Mouse (Mus musculus) lung, embryonic 15.5 days (tissue): ENCODE measurements around the gene RPS10-NUDT3. TPM values are rescaled to one million over a fixed set of nuclear protein-coding genes. Genes with fewer than 3 reads are reported as not detected.
A peak's percentile ranks its signal among the peaks of the same experiment; 100 is the strongest.

Experiments
- ATAC-seq: fragments of 200-750 bp; cut with Nextera tagmentation; 2 replicates; pipeline ENCODE4 v1.8.0; 2017; ENCODE audit warnings: moderate number of reproducible peaks, borderline replicate concordance; ENCODE audit not compliant: low FRiP score, low TSS enrichment; ENCODE audit errors: extremely low read depth
- H3K27ac ChIP-seq: fragments of 300-500 bp; sonication (generic); 2 replicates; pipeline ENCODE4 v1.5.1; 2015; ENCODE audit warnings: moderate library complexity, mild to moderate bottlenecking, inconsistent platforms
- H3K27me3 ChIP-seq: fragments of 300-500 bp; sonication (generic); 2 replicates; pipeline ENCODE4 v1.6.1; 2015; ENCODE audit warnings: inconsistent platforms
- H3K36me3 ChIP-seq: fragments of 300-500 bp; sonication (generic); 2 replicates; pipeline ENCODE4 v1.6.1; 2015; ENCODE audit warnings: inconsistent platforms
- H3K4me1 ChIP-seq: fragments of 300-500 bp; sonication (generic); 2 replicates; pipeline ENCODE4 v1.6.1; 2015; ENCODE audit warnings: inconsistent platforms
- H3K4me2 ChIP-seq: fragments of 300-500 bp; sonication (generic); 2 replicates; pipeline ENCODE4 v1.6.1; 2015; ENCODE audit warnings: inconsistent platforms, mild to moderate bottlenecking, moderate library complexity
- H3K4me3 ChIP-seq: fragments of 300-500 bp; sonication (generic); 2 replicates; pipeline ENCODE4 v1.5.1; 2015; ENCODE audit warnings: mild to moderate bottlenecking, inconsistent platforms
- H3K9ac ChIP-seq: fragments of 300-500 bp; sonication (generic); 2 replicates; pipeline ENCODE4 v1.6.1; 2015; ENCODE audit warnings: inconsistent platforms
- H3K9me3 ChIP-seq: fragments of 300-500 bp; sonication (generic); 2 replicates; pipeline ENCODE4 v1.6.1; 2016; ENCODE audit warnings: inconsistent platforms
- WGBS: fragments of 180-500 bp; shearing (Covaris S2); methylation state at CpG from one replicate; pipeline ENCODE4 v1.1.7; 2015; 5-methylcytosine and 5-hydroxymethylcytosine counted together
- polyA plus RNA-seq: library from polyadenylated mRNA; unstranded; fragments of >200 nt; fragmentation: Nextera tagmentation; extraction: Ambion mirVana; gene quantifications from 2 replicates; pipeline ENCODE4 v1.2.1, GENCODE M21; 2015

Gene RPS10-NUDT3
- not detected in 2 replicates for polyA plus RNA-seq

GRCm38 (mm10) chr17:27634871-27635574 lies at the start of gene RPS10-NUDT3:
RPS10-NUDT3 (minus strand) TSS chr17:27635222.
- Histone ChIP-seq H3K4me3 (peak within 1 kb of the TSS; percentile 88), H3K27me3 (no peaks in the 10 kb centered on the region), H3K4me2 (peak within 1 kb of the TSS; percentile 64), H3K9ac (peak within 1 kb of the TSS; percentile 92), H3K27ac (peak within 1 kb of the TSS; percentile 86), H3K36me3 (peaks cover 34% of the 10 kb centered on the region), H3K9me3 (no peaks in the 10 kb centered on the region), H3K4me1 (peaks cover 37% of the 10 kb centered on the region)
- ATAC-seq = peak; percentile 97
- WGBS = 1% methylated on average over 67 of the region's 72 CpGs

DNA sequence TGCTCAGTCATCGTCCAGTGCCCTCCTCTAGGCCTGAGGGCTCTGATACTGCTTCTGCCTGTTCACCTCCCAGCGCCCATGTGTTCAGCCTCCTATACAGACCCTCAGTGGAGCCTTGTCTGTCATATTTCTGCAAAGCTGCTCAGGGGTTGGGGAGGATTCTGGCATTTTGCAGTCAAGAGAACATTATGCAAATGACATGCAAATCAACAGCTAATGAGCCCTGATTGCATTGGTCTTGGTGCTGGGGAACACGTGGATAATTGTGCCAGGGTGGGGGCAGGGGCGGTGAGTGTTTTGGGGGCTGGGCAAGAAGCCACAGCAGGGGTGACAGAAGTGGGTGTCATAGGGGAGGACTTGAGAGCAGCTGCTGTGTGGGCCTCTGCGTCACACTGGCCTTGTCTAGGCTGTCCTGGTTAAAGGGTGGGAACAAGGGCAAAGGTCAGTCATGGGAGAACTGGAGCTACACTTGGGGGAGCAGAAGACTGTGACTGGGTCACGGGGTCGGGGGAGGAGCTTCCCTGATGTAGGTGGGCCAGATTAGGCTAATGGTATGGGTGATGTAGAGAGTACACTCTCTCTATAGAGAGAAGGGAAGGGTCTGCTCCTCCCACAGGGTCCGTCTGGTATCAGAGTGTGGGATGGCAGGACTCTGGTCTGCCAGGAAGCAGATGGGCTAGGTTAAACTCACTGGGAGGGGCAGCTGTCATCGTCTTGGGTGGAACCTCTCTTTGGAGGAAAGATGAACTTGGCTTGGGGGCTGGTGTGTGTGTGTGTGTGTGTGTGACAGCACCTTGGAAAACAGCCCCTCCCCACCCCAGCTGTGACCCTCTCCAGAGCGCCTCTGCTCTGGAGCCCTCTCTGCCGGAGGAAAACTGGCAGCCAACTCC lies 44.1 kb upstream of the RPS10-NUDT3 start:
- no peak overlapping the region for H3K27ac ChIP-seq
- no peak overlapping the region for H3K4me3 ChIP-seq
- ATAC-seq = peak; percentile 71
- H3K4me2 ChIP-seq = no peak overlapping the region
- H3K9me3 ChIP-seq = no peaks in the 10 kb centered on the region
- H3K4me1 ChIP-seq = peaks cover 9% of the 10 kb centered on the region; the same call in 1 of the 2 replicates
- 36% methylated on average over 11 of the region's 11 CpGs for WGBS
- no peak overlapping the region for H3K9ac ChIP-seq
- H3K27me3 ChIP-seq = peaks cover 11% of the 10 kb centered on the region
- no peaks in the 10 kb centered on the region for H3K36me3 ChIP-seq

- no peak overlapping the region for H3K9ac ChIP-seq
- H3K27ac ChIP-seq = no peak overlapping the region
- H3K4me3 ChIP-seq = no peak overlapping the region
- no peak overlapping the region for H3K4me2 ChIP-seq
- ATAC-seq = no peak
- no peaks in the 10 kb centered on the region for H3K36me3 ChIP-seq
- 76% methylated on average over 5 of the region's 5 CpGs for WGBS
- no peaks in the 10 kb centered on the region for H3K27me3 ChIP-seq
- H3K4me1 ChIP-seq = peaks cover 9% of the 10 kb centered on the region; the same call in 1 of the 2 replicates
- no peaks in the 10 kb centered on the region for H3K9me3 ChIP-seq
Measured at GRCm38 (mm10) chr17:27677756-27678155, 42.7 kb upstream of the RPS10-NUDT3 start.

DNA sequence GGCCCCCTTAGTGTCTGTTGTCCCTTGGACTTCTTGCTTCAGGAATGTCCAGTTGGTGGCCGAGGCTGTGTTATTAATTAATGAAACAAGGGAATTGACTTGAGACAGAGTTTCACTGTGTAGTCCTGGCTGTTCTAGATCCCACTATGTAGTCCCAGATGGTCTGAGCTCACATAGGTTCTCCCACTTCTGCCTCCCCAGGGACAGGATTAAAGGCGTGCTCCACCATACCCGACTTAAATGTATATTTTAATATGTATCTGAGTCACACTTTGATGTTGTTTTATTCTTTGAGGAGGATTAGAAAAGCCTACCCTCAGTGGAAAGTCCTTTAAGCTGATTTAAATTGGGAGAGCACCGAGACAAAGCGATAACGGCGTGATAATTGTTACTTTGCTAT lies 41.2 kb upstream of the RPS10-NUDT3 start:
- Histone ChIP-seq H3K4me1 (peaks cover 9% of the 10 kb centered on the region; the same call in 1 of the 2 replicates), H3K4me2 (no peak overlapping the region), H3K27me3 (no peaks in the 10 kb centered on the region), H3K9me3 (no peaks in the 10 kb centered on the region), H3K4me3 (no peak overlapping the region), H3K36me3 (no peaks in the 10 kb centered on the region), H3K27ac (no peak overlapping the region), H3K9ac (no peak overlapping the region)
- ATAC-seq = no peak
- WGBS = 49% methylated on average over 7 of the region's 7 CpGs

GRCm38 (mm10) chr17:27675453-27675852 lies 40.4 kb upstream of the RPS10-NUDT3 start:
- H3K9me3 ChIP-seq = no peaks in the 10 kb centered on the region
- no peaks in the 10 kb centered on the region for H3K27me3 ChIP-seq
- H3K4me3 ChIP-seq = no peak overlapping the region
- 49% methylated on average over 9 of the region's 9 CpGs for WGBS
- no peak overlapping the region for H3K27ac ChIP-seq
- no peak overlapping the region for H3K9ac ChIP-seq
- H3K4me2 ChIP-seq = no peak overlapping the region
- no peaks in the 10 kb centered on the region for H3K36me3 ChIP-seq
- no peak for ATAC-seq
- H3K4me1 ChIP-seq = peaks cover 9% of the 10 kb centered on the region; the same call in 1 of the 2 replicates

GRCm38 (mm10) chr17:27673945-27674344 lies 38.9 kb upstream of the RPS10-NUDT3 start:
- H3K4me2 ChIP-seq = no peak overlapping the region
- no peak overlapping the region for H3K4me3 ChIP-seq
- no peaks in the 10 kb centered on the region for H3K4me1 ChIP-seq
- ATAC-seq = no peak
- no peak overlapping the region for H3K27ac ChIP-seq
- no peaks in the 10 kb centered on the region for H3K9me3 ChIP-seq
- H3K36me3 ChIP-seq = no peaks in the 10 kb centered on the region
- H3K27me3 ChIP-seq = no peaks in the 10 kb centered on the region
- WGBS = 80% methylated on average over 7 of the region's 7 CpGs
- no peak overlapping the region for H3K9ac ChIP-seq

- Histone ChIP-seq H3K27ac (no peak overlapping the region), H3K4me1 (no peaks in the 10 kb centered on the region), H3K36me3 (no peaks in the 10 kb centered on the region), H3K4me2 (no peak overlapping the region), H3K4me3 (no peak overlapping the region), H3K27me3 (no peaks in the 10 kb centered on the region), H3K9ac (no peak overlapping the region), H3K9me3 (no peaks in the 10 kb centered on the region)
- 75% methylated on average over 6 of the region's 6 CpGs for WGBS
- ATAC-seq = no peak
Measured at GRCm38 (mm10) chr17:27671720-27672119, 36.7 kb upstream of the RPS10-NUDT3 start.

- no peak overlapping the region for H3K4me3 ChIP-seq
- H3K27ac ChIP-seq = no peak overlapping the region
- no peaks in the 10 kb centered on the region for H3K36me3 ChIP-seq
- H3K9me3 ChIP-seq = no peaks in the 10 kb centered on the region
- no peak for ATAC-seq
- no peak overlapping the region for H3K4me2 ChIP-seq
- H3K27me3 ChIP-seq = peaks cover 41% of the 10 kb centered on the region
- no peak overlapping the region for H3K9ac ChIP-seq
- 57% methylated on average over 7 of the region's 7 CpGs for WGBS
- peaks cover 12% of the 10 kb centered on the region for H3K4me1 ChIP-seq
Measured at GRCm38 (mm10) chr17:27658767-27659166, 23.7 kb upstream of the RPS10-NUDT3 start.

DNA sequence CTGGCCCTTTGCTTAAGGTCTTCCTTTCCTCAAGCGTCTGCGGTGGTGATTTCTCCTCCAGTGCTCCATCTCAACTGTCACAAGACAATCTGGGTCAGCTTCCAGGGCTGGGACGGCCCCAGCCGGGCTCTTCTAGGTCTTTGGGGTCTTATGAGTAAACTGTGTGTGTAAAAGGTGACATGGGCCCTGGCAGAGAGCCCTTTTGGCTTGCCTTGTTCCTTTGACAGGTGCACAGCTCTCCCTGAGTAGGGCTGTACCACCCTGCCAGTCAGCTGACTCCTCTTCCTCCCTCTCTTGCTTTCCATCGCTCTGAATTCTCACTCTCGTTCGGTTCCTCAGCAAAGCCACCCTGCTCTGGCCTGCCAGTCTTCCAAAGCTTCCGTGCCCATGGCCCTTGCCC lies 22.1 kb upstream of the RPS10-NUDT3 start:
- Histone ChIP-seq H3K27ac (no peak overlapping the region), H3K4me3 (no peak overlapping the region), H3K9ac (no peak overlapping the region), H3K4me2 (no peak overlapping the region), H3K9me3 (no peaks in the 10 kb centered on the region), H3K4me1 (peaks cover 12% of the 10 kb centered on the region), H3K27me3 (peaks cover 44% of the 10 kb centered on the region), H3K36me3 (no peaks in the 10 kb centered on the region)
- WGBS = 62% methylated on average over 8 of the region's 8 CpGs
- no peak for ATAC-seq

GRCm38 (mm10) chr17:27656414-27656813 lies 21.4 kb upstream of the RPS10-NUDT3 start:
- no peak overlapping the region for H3K9ac ChIP-seq
- H3K36me3 ChIP-seq = no peaks in the 10 kb centered on the region
- H3K27me3 ChIP-seq = peaks cover 44% of the 10 kb centered on the region
- no peak overlapping the region for H3K27ac ChIP-seq
- no peaks in the 10 kb centered on the region for H3K9me3 ChIP-seq
- no peak overlapping the region for H3K4me3 ChIP-seq
- ATAC-seq = no peak
- 6% methylated on average over 5 of the region's 5 CpGs for WGBS
- peaks cover 12% of the 10 kb centered on the region for H3K4me1 ChIP-seq
- no peak overlapping the region for H3K4me2 ChIP-seq

GRCm38 (mm10) chr17:27656011-27656399 lies 21.0 kb upstream of the RPS10-NUDT3 start:
- Histone ChIP-seq H3K36me3 (no peaks in the 10 kb centered on the region), H3K4me2 (peak overlapping the region; percentile 76), H3K9me3 (no peaks in the 10 kb centered on the region), H3K27me3 (peaks cover 44% of the 10 kb centered on the region), H3K4me1 (peaks cover 12% of the 10 kb centered on the region), H3K27ac (no peak overlapping the region), H3K9ac (no peak overlapping the region), H3K4me3 (peak overlapping the region; percentile 44)
- no peak for ATAC-seq
- WGBS = 4% methylated on average over 14 of the region's 14 CpGs
